Mouse (Mus musculus): ENCODE data around the gene Fbxo47.
"Not testable (repeated sequence)": the region's sequence is repeated elsewhere in the genome, so short reads cannot be mapped to it uniquely, and the experiment has no call there.

Fbxo47 gene

DNA sequence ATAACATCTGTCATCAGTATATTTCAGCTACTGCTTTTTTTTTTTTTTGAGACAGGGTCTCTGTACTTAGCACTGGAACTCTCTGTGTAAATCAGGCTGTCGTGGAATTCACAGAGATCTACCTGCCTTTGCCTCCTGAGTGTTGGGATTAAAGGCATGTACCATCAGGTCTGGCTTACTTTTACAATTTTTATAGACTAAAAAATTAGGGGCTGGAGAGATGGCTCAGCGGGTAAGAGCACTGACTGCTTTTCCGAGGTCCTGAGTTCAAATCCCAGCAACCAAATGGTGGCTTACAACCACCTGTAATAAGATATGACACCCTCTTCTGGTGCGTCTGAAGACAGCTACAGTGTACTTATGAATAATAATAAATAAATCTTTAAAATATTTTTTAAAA is 3.6 kb downstream of the Fbxo47 start:
- DNase-seq (ENCODE audit: low spot score in 2 of 2), result no peak

GRCm38 (mm10) chr11:97877341-97877740 is 6.6 kb downstream of the Fbxo47 start:
- DNase-seq (ENCODE audit: low spot score in 2 of 2), result no peak

DNA sequence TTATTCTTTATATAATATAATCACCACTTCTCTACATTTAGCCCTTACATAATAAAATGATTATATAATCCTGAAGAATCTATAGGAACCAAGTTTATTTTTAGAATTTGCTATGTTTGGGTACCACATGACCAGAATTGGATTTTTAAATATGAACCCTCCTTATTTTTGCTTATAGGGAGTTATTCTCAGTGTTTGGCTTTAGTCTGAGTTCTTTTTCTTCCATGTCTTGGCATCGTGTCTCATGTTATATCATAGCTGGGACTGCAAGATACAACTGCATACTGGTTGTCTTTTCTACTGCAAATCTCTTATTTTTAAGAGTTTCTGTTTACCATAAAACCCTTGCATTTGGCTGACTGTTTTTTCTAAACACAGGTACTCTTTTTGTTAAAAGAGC is 9.6 kb downstream of the Fbxo47 start:
- DNase-seq (ENCODE audit: low spot score in 2 of 2), result no peak

DNA sequence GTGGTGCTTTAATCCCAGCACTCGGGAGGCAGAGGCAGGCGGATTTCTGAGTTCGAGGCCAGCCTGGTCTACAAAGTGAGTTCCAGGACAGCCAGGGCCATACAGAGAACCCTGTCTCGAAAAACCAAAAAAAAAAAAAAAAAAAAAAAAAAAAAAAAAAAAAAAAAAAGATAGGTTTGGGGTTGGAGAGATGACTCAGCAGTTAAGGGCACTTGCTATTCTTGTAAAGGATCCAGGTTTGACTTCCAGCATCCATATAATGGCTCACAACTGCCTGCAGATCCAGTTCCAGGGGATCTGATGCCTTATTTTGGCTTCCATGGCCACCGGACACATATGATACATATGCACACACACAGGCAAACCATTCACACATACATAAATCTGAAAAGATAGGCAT is 11.6 kb downstream of the Fbxo47 start:
- not testable (repeated sequence) for DNase-seq (ENCODE audit: low spot score in 2 of 2)

DNA sequence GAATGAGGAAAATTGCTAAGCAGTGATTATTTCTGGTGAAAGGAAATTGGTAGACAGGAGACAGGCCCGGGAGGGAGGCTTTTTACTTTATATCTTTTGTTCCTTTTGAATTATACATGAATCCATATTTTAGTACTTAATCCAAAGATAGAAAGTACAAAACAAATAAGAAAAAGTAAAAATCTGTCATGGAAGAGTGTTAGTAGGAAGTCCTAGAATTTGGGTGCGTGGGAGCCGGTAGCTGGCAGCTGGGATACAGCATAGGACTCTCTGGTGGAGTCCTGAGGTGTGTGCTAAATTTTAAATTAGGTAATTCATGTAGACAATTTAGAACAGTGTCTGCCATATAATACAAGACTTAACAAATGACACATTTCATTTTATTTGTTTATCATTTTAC is 16.4 kb downstream of the Fbxo47 start:
- no peak for DNase-seq (ENCODE audit: low spot score in 2 of 2)

DNA sequence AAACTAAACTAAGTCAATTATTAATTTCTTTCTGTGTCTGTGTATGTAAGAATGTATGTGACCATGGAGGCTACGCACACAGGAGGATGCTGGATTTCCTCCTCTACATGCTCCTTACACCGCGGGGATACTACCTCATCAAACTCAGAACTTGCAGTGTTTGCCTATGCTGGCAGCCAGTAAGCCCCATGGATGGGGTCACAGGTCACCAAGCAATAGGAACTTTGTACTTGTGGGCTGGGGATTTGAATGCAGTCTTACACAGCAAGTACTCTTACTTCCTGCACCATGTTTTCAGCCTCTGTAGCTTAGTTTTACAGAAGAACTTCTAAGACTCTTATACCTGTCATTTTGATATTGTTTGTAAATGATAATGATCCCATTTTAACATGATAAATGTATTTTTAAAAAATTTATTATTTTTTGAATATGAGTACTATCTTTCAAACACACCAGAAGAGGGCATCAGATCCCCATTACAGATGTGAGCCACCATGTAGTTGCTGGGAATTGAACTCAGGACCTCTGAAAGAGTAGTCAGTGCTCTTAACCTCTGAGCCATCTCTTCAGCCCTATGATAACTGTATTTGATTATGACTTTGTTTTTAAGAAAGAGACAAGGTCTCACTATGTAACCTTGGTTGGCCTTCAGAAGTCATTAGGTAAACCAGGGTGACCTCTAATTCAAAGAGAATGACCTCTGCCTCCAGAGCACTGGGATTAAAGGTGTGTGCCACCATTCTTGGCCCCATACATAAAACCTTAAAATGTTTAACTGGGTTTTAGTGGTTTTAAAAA is 17.7 kb downstream of the Fbxo47 start:
- no peak for DNase-seq (ENCODE audit: low spot score in 2 of 2)

- no peak for DNase-seq (ENCODE audit: low spot score in 2 of 2)
Observed at GRCm38 (mm10) chr11:97865421-97865820, 18.5 kb downstream of the Fbxo47 start.

- no peak for DNase-seq (ENCODE audit: low spot score in 2 of 2)
Observed at GRCm38 (mm10) chr11:97862148-97862547, 21.8 kb downstream of the Fbxo47 start.

DNA sequence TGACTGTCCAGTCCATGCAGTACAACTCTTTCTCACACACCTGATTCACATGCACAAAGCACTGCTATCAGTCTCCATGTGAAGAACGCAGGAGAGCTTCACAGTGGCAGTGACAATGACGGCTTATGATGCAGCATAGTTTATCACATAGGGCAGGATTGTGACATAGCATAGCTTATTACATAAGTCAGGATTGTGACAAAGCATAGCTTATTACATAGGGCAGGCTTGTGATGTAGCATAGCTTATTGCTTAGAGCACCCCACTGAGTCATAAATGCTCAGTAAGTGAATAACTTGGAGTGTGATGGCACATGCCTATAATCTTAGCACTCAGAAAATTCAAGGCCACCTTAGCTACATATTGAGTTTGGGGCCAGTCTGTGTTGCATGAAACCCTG is 28.5 kb downstream of the Fbxo47 start:
- no peak for DNase-seq (ENCODE audit: low spot score in 2 of 2)

DNA sequence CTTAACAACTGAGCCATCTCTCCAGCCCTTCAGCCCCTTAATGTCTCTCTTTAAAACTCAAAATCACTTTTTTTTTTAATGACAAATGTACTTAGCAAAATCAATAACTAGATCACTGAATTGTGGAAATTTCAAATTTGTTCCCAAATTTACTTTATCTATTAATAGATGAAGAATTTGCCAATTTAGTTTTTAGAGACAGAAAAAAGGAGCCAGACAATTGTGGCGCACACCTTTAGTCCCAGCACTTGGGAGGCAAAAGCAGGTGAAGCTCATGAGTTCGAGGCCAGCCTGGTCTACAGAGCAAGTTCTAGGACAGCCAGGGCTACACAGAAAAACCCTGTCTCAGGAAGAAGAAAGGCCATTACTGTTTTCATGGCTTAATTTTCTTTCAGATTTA is 32.4 kb downstream of the Fbxo47 start:
- DNase-seq (ENCODE audit: low spot score in 2 of 2), result no peak

DNA sequence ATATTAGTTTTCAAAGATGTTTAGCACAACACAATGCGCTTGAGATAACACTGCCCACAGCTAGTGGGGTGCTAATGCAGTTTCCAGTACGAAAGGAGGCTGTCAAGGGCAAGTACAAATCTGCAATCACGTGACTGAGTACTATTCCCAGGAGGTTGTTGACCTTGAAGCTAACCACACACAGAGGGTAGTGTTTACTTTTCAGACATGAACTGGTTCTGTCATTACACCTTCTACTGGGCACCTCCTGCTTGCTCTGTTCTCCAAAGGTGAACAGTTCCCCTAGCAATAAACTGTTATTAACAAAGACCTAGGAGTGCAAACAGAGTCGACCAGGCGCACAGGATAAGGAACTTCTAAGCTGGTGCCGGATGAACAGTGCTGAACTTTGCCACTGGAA is 33.6 kb downstream of the Fbxo47 start:
- DNase-seq (ENCODE audit: low spot score in 2 of 2), result no peak

DNA sequence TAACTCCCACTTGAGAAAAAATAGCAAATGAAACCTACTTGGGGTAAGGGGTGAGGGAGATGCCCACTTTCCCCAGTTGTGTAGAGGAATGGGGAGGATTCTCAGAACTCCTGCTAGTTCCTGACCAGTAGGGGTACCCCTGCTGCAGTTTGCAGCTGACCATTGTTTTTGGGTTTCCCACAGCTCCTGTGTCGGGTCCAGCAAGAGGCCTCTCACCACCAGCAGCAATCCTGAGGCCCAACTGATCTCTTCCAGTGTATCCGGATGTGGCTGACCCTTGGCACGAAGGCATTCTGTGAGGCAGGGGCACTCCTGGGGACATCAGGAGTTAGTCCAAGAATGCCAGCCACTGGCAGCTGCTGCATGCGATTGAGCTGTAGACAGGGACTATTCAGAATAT is 42.0 kb downstream of the Fbxo47 start:
- DNase-seq (ENCODE audit: low spot score in 2 of 2), result no peak

- peak; percentile 80 to 84 for DNase-seq (ENCODE audit: low spot score in 2 of 2)
Observed at GRCm38 (mm10) chr11:97840991-97841661, 42.8 kb downstream of the Fbxo47 start.

- no peak for DNase-seq (ENCODE audit: low spot score in 2 of 2)
Observed at GRCm38 (mm10) chr11:97840539-97840954, 43.4 kb downstream of the Fbxo47 start, which contains the start of gene B230217C12Rik. TSS of gene B230217C12Rik (plus strand) at chr11:97840780.

GRCm38 (mm10) chr11:97840135-97840490 is 43.8 kb downstream of the Fbxo47 start:
- DNase-seq (ENCODE audit: low spot score in 2 of 2), result no peak

- DNase-seq (ENCODE audit: low spot score in 2 of 2), result no peak
Observed at GRCm38 (mm10) chr11:97839441-97840134, 44.4 kb downstream of the Fbxo47 start.

DNA sequence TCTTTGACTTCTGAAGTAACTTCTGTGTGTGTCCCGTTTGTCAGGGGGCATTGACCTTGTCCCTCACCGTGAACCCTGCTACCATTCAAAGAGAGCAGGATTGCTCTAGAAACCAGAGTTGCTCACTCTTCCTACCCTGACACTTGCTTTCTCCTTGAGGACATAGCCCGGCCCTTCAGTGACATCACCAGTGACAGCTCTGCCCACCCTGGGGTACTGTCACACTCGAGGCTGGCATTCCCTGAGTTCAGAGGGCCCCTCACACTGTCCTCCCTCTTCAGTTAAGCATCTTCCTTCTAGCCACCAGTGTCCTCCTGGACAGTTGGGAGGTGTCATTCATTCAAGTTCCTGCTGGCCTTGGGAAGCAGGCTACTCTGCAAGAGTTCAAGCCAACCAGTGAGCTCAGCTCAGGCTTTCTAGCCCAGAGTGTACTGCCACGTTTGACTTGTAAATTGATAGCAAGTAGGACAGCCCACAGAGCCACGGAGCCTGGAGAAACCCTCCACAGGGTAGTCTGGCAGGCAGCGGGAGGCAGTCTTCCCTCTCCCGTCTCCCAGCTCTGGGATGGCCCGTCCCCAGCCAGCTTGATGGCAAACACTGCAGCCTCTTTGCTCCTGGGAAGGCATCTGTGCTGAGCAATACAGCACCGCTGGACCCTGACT is 45.0 kb downstream of the Fbxo47 start:
- DNase-seq (ENCODE audit: low spot score in 2 of 2), result no peak

DNA sequence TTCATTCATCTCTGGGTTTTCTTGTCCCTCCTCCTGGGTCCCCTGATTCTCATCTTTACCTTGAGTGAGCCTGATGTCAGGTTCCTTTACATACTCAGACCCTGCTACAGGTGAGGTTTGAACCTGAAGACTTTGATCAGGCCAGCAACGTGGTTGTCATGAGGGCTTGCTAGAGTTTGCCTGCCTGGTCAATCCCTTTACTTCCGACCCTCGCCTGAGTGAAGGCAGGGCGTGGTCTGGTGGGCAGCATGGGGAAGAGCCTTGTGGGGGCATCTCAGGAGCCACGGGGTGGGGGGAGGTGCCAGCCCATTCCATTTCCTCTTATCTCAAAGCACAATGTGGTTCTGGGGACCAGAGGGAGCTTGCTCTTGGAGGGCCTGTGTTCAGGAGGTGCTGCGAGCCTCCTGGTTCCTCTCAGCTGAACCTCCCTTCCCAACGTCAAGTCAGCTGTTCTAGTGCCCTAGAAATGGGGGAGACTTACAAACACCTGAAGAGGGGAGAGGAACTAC is 46.3 kb downstream of the Fbxo47 start:
- no peak for DNase-seq (ENCODE audit: low spot score in 2 of 2)

DNA sequence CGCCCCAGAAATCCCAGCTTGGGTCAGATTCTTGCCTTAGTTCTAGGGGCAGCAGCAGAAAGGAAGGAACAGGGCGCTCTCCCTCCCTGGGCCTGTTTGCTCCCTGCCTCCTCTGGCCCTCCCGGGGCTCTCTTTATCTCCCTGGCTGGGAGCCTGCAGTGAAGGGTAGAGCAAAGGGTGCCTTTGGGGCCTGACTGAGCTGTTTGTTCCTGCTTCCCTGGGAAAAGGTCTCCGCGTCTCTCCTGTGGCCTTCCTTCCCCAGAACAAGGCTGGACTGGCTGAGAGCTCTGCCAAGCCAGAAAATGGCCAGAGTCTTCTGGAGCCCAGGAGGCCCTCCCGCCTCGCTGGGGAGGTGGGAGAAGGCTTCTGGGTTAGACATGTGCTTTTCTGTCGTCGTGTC is 46.9 kb downstream of the Fbxo47 start:
- DNase-seq (ENCODE audit: low spot score in 2 of 2), result peak in 1 of 2 experiments; percentile 49

DNA sequence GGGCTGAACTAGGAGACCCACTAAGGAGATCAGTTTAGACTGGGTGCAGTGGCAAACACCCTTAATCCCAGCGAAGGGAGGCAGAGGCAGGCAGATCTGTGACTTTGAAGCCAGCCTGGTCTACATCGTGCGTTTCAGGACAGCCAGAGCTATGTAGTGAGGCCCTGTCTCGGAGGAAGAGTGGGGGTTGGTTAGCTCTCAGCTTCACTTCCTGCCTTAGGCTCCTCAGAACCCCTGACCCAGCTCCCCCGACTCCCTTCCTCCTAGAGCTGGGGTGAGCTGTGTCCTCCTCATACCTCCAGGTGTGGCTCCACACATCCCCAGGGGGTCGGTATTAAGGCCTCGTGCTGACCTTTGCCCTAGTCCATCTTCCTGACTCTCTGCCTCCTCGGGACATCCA is 47.4 kb downstream of the Fbxo47 start:
- DNase-seq (ENCODE audit: low spot score in 2 of 2), result no peak

DNA sequence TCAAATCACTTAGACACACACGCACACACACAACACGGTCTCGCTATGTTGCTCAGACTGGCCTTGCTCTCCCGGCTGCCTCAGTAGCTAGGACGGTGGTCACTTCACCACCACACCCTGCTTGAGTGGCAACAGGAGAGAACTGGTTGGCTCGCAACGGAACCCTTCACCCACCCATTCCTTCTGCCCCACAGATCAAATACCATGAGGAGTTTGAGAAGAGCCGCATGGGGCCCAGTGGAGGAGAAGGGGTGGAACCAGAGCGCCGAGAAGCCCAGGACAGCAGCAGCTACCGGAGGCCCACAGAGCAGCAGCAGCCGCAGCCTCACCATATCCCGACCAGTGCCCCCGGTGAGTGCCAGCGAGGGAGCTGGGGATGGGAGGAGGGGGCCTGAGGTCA is 50.6 kb downstream of the Fbxo47 start:
- no peak for DNase-seq (ENCODE audit: low spot score in 2 of 2)

DNA sequence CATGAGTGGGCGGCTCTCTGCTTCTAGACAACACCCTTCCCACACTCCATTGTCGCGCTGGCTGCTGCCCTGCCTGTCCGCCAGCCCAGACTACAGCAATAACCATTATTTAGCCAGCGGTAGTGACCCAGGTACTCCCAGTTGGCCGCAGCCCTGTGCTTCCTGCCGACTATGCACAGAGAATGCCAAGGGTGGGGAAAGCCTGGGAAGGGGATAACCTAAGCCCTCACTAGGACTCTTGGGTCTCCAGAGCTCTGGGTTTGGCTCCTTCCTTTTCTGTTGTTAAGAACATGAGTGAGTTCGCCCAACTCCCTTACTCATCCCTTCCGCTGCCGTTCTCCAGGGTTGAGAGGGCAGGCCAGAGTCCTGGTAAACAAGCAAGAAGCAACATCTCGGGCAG is 52.0 kb downstream of the Fbxo47 start:
- peak; percentile 59 to 60 for DNase-seq (ENCODE audit: low spot score in 2 of 2)

All from heart, adult 9 months (tissue).